Mouse (Mus musculus): ENCODE measurements around the gene Haao. TPM values are rescaled to one million over a fixed set of nuclear protein-coding genes. Genes with fewer than 3 reads are reported as not detected.
"Not testable (repeated sequence)": the region's sequence is repeated elsewhere in the genome, so short reads cannot be mapped to it uniquely, and the experiment has no call there.

The Haao gene
- polyA plus RNA-seq, 1 experiment, result not detected

GRCm38 (mm10) chr17:83873363-83874141 is 25.8 kb upstream of the Haao start:
- WGBS, result 77% methylated on average over 19 of the region's 19 CpGs
- TF ChIP-seq CTCF (IDR thresholded peaks at IDR 0.05; ENCODE audit: insufficient read depth, low read depth, low read length), result no peak
- TF ChIP-seq POLR2A (IDR thresholded peaks at IDR 0.05; ENCODE audit: insufficient read depth, low read depth, low read length), result no peak
- H3K27ac ChIP-seq (ENCODE audit: insufficient read depth, low read depth, low read length), result no peak overlapping the region

GRCm38 (mm10) chr17:83872806-83873348 is 25.1 kb upstream of the Haao start:
- peak; percentile 93 for TF ChIP-seq CTCF (IDR thresholded peaks at IDR 0.05; ENCODE audit: insufficient read depth, low read depth, low read length)
- no peak for TF ChIP-seq POLR2A (IDR thresholded peaks at IDR 0.05; ENCODE audit: insufficient read depth, low read depth, low read length)
- Histone ChIP-seq H3K4me3 (ENCODE audit: insufficient read depth, low read depth, low read length) (no peak overlapping the region; the same call in 1 of the 2 replicates), H3K4me1 (ENCODE audit: control insufficient read depth, insufficient read depth, low read length) (peaks cover 9% of the 10 kb centered on the region; the same call in 1 of the 2 replicates), H3K27ac (ENCODE audit: insufficient read depth, low read depth, low read length) (no peak overlapping the region)
- WGBS, result 10% methylated on average over 14 of the region's 14 CpGs

More at GRCm38 (mm10) chr17:83873363-83874141, 25.8 kb upstream of the Haao start:
- H3K4me3 ChIP-seq (ENCODE audit: insufficient read depth, low read depth, low read length), result no peak overlapping the region
- peaks cover 9% of the 10 kb centered on the region; the same call in 1 of the 2 replicates for H3K4me1 ChIP-seq (ENCODE audit: control insufficient read depth, insufficient read depth, low read length)

- H3K4me1 ChIP-seq (ENCODE audit: control insufficient read depth, insufficient read depth, low read length), result peaks cover 9% of the 10 kb centered on the region; the same call in 1 of the 2 replicates
- 90% methylated on average over 5 of the region's 5 CpGs for WGBS
- TF ChIP-seq CTCF (IDR thresholded peaks at IDR 0.05; ENCODE audit: insufficient read depth, low read depth, low read length) (no peak), POLR2A (IDR thresholded peaks at IDR 0.05; ENCODE audit: insufficient read depth, low read depth, low read length) (no peak)
- no peak overlapping the region for H3K27ac ChIP-seq (ENCODE audit: insufficient read depth, low read depth, low read length)
- no peak overlapping the region for H3K4me3 ChIP-seq (ENCODE audit: insufficient read depth, low read depth, low read length)
Observed at GRCm38 (mm10) chr17:83871354-83871753, 23.6 kb upstream of the Haao start.

- no peak for TF ChIP-seq POLR2A (IDR thresholded peaks at IDR 0.05; ENCODE audit: insufficient read depth, low read depth, low read length)
- TF ChIP-seq CTCF (IDR thresholded peaks at IDR 0.05; ENCODE audit: insufficient read depth, low read depth, low read length), result no peak
- peaks cover 9% of the 10 kb centered on the region; the same call in 1 of the 2 replicates for H3K4me1 ChIP-seq (ENCODE audit: control insufficient read depth, insufficient read depth, low read length)
- no peak overlapping the region for H3K27ac ChIP-seq (ENCODE audit: insufficient read depth, low read depth, low read length)
- WGBS, result 99% methylated on average over 4 of the region's 4 CpGs
- no peak overlapping the region for H3K4me3 ChIP-seq (ENCODE audit: insufficient read depth, low read depth, low read length)
Observed at GRCm38 (mm10) chr17:83870385-83870784, 22.6 kb upstream of the Haao start.

- Histone ChIP-seq H3K27ac (ENCODE audit: insufficient read depth, low read depth, low read length) (no peak overlapping the region), H3K4me1 (ENCODE audit: control insufficient read depth, insufficient read depth, low read length) (0 out of 2 replicates have a peak, but pooled peaks cover 3% of the 10 kb centered on the region), H3K4me3 (ENCODE audit: insufficient read depth, low read depth, low read length) (no peak overlapping the region)
- TF ChIP-seq CTCF (IDR thresholded peaks at IDR 0.05; ENCODE audit: insufficient read depth, low read depth, low read length), result peak; percentile 65
- no peak for TF ChIP-seq POLR2A (IDR thresholded peaks at IDR 0.05; ENCODE audit: insufficient read depth, low read depth, low read length)
- 21% methylated on average over 10 of the region's 10 CpGs for WGBS
Observed at GRCm38 (mm10) chr17:83866582-83866981, 18.8 kb upstream of the Haao start.

- Histone ChIP-seq H3K27ac (ENCODE audit: insufficient read depth, low read depth, low read length) (no peak overlapping the region), H3K4me1 (ENCODE audit: control insufficient read depth, insufficient read depth, low read length) (0 out of 2 replicates have a peak, but pooled peaks cover 3% of the 10 kb centered on the region), H3K4me3 (ENCODE audit: insufficient read depth, low read depth, low read length) (no peak overlapping the region)
- TF ChIP-seq CTCF (IDR thresholded peaks at IDR 0.05; ENCODE audit: insufficient read depth, low read depth, low read length) (no peak), POLR2A (IDR thresholded peaks at IDR 0.05; ENCODE audit: insufficient read depth, low read depth, low read length) (no peak)
- 90% methylated on average over 7 of the region's 7 CpGs for WGBS
Observed at GRCm38 (mm10) chr17:83865366-83865765, 17.6 kb upstream of the Haao start.

- Histone ChIP-seq H3K4me3 (ENCODE audit: insufficient read depth, low read depth, low read length) (peak overlapping the region; percentile 91), H3K27ac (ENCODE audit: insufficient read depth, low read depth, low read length) (peak overlapping the region; percentile 69), H3K4me1 (ENCODE audit: control insufficient read depth, insufficient read depth, low read length) (0 out of 2 replicates have a peak, but pooled peaks cover 3% of the 10 kb centered on the region)
- WGBS, result 1% methylated on average over 26 of the region's 27 CpGs
- no peak for TF ChIP-seq CTCF (IDR thresholded peaks at IDR 0.05; ENCODE audit: insufficient read depth, low read depth, low read length)
- no peak for TF ChIP-seq POLR2A (IDR thresholded peaks at IDR 0.05; ENCODE audit: insufficient read depth, low read depth, low read length)
Observed at GRCm38 (mm10) chr17:83862134-83862881, 14.5 kb upstream of the Haao start.

- Histone ChIP-seq H3K4me1 (ENCODE audit: control insufficient read depth, insufficient read depth, low read length) (0 out of 2 replicates have a peak, but pooled peaks cover 3% of the 10 kb centered on the region), H3K4me3 (ENCODE audit: insufficient read depth, low read depth, low read length) (peak overlapping the region; percentile 91), H3K27ac (ENCODE audit: insufficient read depth, low read depth, low read length) (peak overlapping the region; percentile 69)
- TF ChIP-seq POLR2A (IDR thresholded peaks at IDR 0.05; ENCODE audit: insufficient read depth, low read depth, low read length) (peak; percentile 29; the same call in 1 of the 2 replicates), CTCF (IDR thresholded peaks at IDR 0.05; ENCODE audit: insufficient read depth, low read depth, low read length) (no peak)
- WGBS, result under 1% methylated on average over 62 of the region's 62 CpGs
Observed at GRCm38 (mm10) chr17:83861444-83862133, 13.8 kb upstream of the Haao start.

GRCm38 (mm10) chr17:83860968-83861367 is 13.2 kb upstream of the Haao start:
- H3K27ac ChIP-seq (ENCODE audit: insufficient read depth, low read depth, low read length); H3K4me1 ChIP-seq (ENCODE audit: control insufficient read depth, insufficient read depth, low read length): not testable (repeated sequence)
- H3K4me3 ChIP-seq (ENCODE audit: insufficient read depth, low read depth, low read length), result peak overlapping the region; percentile 91; the same call in 1 of the 2 replicates
- 64% methylated on average over 8 of the region's 8 CpGs for WGBS

All from olfactory bulb, adult 2 months (tissue).